Mouse (Mus musculus) adrenal gland, adult 18-20 months (tissue): Measurements from ENCODE around the gene Spx. TPM values are rescaled to one million over a fixed set of nuclear protein-coding genes. Genes with fewer than 3 reads are reported as not detected.

Experiments used
- DNase-seq, 2 experiments: peaks; one replicate each; pipeline ENCODE4 v3.0.0; 2021 to 2022; ENCODE audit warnings: low spot score in 2 of 2
- total RNA-seq, 2 experiments: library from RNA; stranded (reverse); gene quantifications; 1 replicate in 1 of 2; 2 replicates in 1 of 2; pipeline ENCODE4 v1.2.3; 2021

Spx gene
- total RNA-seq, 2 experiments from 2014 or later = 0.19 to 0.33 TPM

DNA sequence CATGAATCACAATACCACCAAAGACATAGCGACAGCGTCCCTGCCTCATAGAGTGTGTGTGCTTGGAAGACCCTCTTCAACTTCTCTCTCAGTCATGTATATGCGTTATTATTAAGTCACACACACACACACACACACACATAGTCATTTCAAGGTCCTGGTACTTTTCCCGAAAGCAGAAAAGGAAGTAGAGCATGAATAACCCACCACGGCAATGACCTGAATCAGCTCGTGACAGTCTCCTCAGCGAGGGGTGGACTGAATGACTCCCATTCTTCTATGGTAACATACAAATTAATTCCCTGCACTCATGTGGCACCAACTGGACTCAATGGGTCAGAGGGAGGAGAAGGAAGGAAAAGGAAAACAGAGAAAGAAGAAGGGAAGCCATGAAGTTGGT is 11.7 kb downstream of the Spx start:
- no peak for DNase-seq

DNA sequence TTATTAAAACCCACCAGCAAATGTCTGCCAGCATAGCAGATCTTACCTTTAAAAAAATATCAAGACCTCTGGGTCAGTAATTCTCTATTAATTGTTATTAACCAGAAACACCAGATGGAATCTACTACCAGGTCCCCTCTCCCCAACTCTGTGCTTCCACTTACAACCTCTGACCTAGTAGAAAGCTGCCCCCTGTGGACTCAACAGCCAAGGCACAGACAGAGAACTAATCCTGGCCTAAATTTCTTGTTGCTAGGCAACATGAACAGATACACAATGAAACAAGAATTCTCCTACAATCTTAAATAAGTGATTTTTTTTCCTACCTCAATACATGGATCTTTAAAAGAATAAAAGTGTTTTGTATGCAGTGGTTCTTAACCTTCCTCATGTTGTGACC is 15.8 kb downstream of the Spx start:
- no peak for DNase-seq

DNA sequence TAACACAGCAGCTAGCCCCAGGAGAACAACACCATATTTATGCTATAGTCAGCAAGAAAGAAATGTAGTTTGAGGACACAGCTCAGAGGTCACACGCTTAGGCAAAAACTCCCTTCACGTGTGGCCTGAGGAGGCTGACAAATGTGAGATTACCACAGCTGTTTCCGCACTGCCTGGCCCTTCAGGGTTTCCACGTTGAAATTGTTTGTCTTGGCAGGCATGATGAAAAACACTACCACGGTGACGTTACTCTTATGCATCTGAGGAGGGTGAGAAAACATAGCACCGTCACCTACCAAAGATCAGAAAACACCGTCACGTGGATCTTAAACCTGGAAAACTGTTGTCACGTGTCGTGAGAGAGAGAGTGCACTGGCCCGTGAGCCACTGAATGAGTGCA is 38.1 kb downstream of the Spx start:
- DNase-seq = no peak

DNA sequence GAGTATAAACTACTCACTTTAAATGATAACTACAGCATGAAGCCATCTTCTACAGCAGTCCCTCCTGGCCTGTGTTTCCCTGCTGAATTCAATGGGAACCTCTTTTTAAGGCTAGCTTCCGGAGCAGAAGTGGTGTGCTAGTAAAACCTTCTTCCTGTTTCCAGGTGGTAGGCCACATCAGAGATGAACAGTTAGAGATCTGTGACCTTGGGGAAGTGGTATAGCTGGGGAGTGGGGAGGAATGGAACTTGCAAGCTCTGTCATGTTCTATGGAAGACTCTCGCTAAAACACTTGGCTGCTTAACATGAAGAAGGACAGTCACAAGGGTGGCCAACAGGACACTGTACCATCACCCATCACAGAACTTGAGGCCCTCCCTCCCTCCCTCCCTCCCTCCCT is 40.1 kb downstream of the Spx start:
- no peak for DNase-seq

DNA sequence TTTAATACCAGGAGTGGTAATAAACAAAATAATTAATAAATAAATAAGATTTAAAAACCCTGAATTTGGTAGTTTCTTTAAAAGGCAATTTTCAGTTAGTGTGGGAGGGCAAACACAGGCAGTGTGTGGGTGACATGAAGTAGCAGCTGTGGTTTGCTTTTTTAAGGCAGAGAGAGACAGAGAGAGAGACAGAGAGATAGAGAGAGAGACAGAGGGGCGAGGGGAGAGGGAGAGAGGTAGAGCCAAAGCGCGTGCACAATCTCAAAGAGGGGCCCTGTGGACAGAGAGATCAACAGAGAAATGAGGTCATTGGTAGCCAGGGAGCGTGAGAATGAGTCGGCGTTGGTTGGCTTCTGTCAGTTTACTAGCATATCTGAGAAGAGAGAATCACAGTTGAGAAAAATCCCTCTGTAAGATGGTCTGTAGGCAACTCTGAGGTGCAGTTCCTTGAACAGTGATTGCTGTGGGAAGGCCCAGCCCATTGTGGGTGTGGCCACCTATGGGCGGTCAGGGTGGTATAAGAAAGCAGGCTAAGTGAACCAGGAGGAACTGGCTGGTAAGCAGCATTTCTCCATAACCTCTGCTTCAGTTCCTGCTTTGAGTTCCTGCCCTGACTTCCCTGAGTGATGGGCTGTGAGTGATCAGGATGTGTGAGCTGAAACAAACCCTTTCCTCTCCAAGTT is 42.2 kb downstream of the Spx start:
- DNase-seq = no peak

DNA sequence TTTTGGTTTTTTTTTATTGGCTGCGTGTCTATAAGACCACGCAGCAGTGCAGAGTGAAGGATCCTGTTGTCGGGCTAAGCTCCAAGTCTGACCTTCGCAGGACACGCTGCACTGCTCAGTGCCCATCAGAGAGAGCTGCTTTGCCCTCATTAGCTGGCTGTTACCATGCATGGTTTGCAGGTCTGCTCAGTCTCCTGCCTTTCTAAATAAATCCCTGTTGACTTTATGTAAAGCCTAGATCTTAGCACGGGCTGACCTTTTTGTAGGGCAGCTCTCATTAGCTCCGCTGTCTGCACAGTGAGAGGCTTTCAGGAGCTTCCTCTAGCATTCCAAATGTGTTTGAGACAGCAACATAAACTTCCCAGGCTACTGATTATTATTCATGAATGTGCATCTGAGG is 44.8 kb downstream of the Spx start:
- DNase-seq = no peak

GRCm38 (mm10) chr6:142459017-142459678 is 45.9 kb downstream of the Spx start:
- no peak for DNase-seq

- no peak for DNase-seq
Observed at GRCm38 (mm10) chr6:142462194-142462593, 49.0 kb downstream of the Spx start.

Other genes starting within 250 kb of the Spx start
- not detected for gene Slco1a6, start 204.9 kb upstream of the Spx start, total RNA-seq
- not detected for gene Iapp, start 115.0 kb upstream of the Spx start, total RNA-seq
- gene Slco1a5, start 90.5 kb upstream of the Spx start, total RNA-seq = not detected
- gene Pyroxd1, start 67.8 kb upstream of the Spx start, total RNA-seq = 10 to 100 TPM in 1 of 2 experiments, 1 to 10 TPM in 1; 9.5 to 12.7 TPM
- gene Recql, start 26.4 kb upstream of the Spx start, total RNA-seq = 10 to 100 TPM; 11.1 to 12.3 TPM
- gene Golt1b, start 26.2 kb upstream of the Spx start, total RNA-seq = 10 to 100 TPM; 35.5 to 38.9 TPM
- gene Gys2, start 59.7 kb downstream of the Spx start, total RNA-seq = 10 to 100 TPM; 11.9 to 25.7 TPM
- 100 to 1,000 TPM; 208 to 422 TPM for gene Ldhb, start 94.5 kb downstream of the Spx start, total RNA-seq
- gene Kcnj8, start 158.2 kb downstream of the Spx start, total RNA-seq = 10 to 100 TPM in 1 of 2 experiments, 1 to 10 TPM in 1; 6.4 to 10.9 TPM